Mouse (Mus musculus) liver, embryonic 14.5 days (tissue): ENCODE results near the gene Amer2. TPM values are rescaled to one million over a fixed set of nuclear protein-coding genes. Genes with fewer than 3 reads are reported as not detected.

Source experiments
- ATAC-seq: fragments of 200-750 bp; cut with Nextera tagmentation; 2 replicates; pipeline ENCODE4 v1.8.0; 2017; ENCODE audit warnings: moderate number of reproducible peaks, mild to moderate bottlenecking, moderate library complexity; ENCODE audit not compliant: insufficient read depth
- DNase-seq, 3 experiments: peaks; one replicate each; pipeline ENCODE4 v3.0.0-alpha.2; 2012 to 2013; ENCODE audit warnings: low read depth in 3 of 3, low spot score in 3 of 3
- H3K27ac ChIP-seq: fragments of 300-500 bp; sonication (generic); 2 replicates; pipeline ENCODE4 v1.5.1; 2014; ENCODE audit warnings: moderate library complexity, mild to moderate bottlenecking, control low read depth, inconsistent platforms
- H3K27me3 ChIP-seq: fragments of 300-500 bp; sonication (generic); 2 replicates; pipeline ENCODE4 v1.6.1; 2014; ENCODE audit warnings: mild to moderate bottlenecking, low read length, moderate library complexity; ENCODE audit not compliant: control insufficient read depth, insufficient read depth
- H3K36me3 ChIP-seq: fragments of 300-500 bp; sonication (generic); replicated peaks from 2 replicates; pipeline ENCODE4 v1.6.1; 2014; ENCODE audit warnings: low read depth; ENCODE audit not compliant: control insufficient read depth, insufficient read depth
- H3K4me1 ChIP-seq, 2 experiments: fragments of 200-500 bp in 1 of 2; fragments of 300-500 bp in 1 of 2; sonication (generic) in 1 of 2; replicated peaks; 2 replicates each; pipeline ENCODE4 v1.6.1; 2012 to 2014; ENCODE audit warnings: antibody characterized with exemption in 1 of 2, inconsistent platforms in 1 of 2, low read length in 1 of 2; ENCODE audit not compliant: control insufficient read depth in 2 of 2, insufficient read depth in 2 of 2
- H3K4me2 ChIP-seq: fragments of 300-500 bp; sonication (generic); 2 replicates; pipeline ENCODE4 v1.6.1; 2014; ENCODE audit warnings: low read depth, mild to moderate bottlenecking, control low read depth, moderate library complexity
- H3K4me3 ChIP-seq, 2 experiments: fragments of 200-500 bp in 1 of 2; fragments of 300-500 bp in 1 of 2; sonication (generic) in 1 of 2; 2 replicates each; pipeline ENCODE4 v1.5.1; 2012 to 2014; ENCODE audit warnings: low read depth in 2 of 2, low read length in 2 of 2, mild to moderate bottlenecking in 2 of 2, control low read depth in 1 of 2, inconsistent platforms in 1 of 2, moderate library complexity in 1 of 2; ENCODE audit not compliant: insufficient read depth in 1 of 2
- H3K9ac ChIP-seq: fragments of 300-500 bp; sonication (generic); replicated peaks from 2 replicates; pipeline ENCODE4 v1.6.1; 2014; ENCODE audit warnings: mild to moderate bottlenecking, control low read depth, moderate library complexity
- H3K9me3 ChIP-seq: fragments of 300-500 bp; sonication (generic); 2 replicates; pipeline ENCODE4 v1.6.1; 2016; ENCODE audit warnings: low read length, mixed read lengths; ENCODE audit not compliant: control insufficient read depth
- CTCF ChIP-seq: IDR thresholded peaks from 2 replicates; pipeline ENCODE4 v1.5.1; 2016; ENCODE audit warnings: antibody characterized with exemption, low read depth, control low read depth
- EP300 ChIP-seq: IDR thresholded peaks from 2 replicates; pipeline ENCODE4 v1.6.1; 2016; ENCODE audit warnings: antibody characterized with exemption, low read depth
- polyA plus RNA-seq, 2 experiments: library from polyadenylated mRNA; depleted of rRNA in 1 of 2; stranded (reverse) in 1 of 2; unstranded in 1 of 2; fragments of >200 nt; fragmentation: Nextera tagmentation in 1 of 2; extraction: Ambion mirVana in 1 of 2; gene quantifications; 2 replicates each; pipeline versions ENCODE4 v1.2.1 to v1.2.3; 2012 to 2014

Amer2 gene
- polyA plus RNA-seq, 2 experiments = 0.15 to 0.17 TPM

DNA sequence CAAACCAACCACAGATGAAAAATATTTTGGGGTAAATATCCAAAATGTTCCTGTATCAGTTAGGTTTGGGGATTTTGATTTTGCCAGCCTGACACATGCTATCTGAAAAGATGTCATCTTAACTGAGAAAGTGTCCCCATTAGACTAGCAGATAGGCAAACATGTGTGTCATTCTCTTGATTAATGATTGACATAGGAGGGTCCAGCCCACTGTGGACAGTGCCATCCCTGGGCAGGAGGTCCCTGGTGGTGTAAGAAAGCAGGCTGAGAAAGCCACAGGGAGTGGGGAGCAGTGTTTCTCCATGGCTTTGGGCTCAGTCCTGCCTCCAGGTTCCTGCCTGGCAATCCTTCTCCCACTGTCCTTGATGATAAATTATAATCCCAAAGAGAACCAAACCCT is 63.3 kb downstream of the Amer2 start:
- no peaks in the 10 kb centered on the region for H3K9me3 ChIP-seq
- H3K36me3 ChIP-seq = no peaks in the 10 kb centered on the region
- no peak for TF ChIP-seq EP300
- no peak for TF ChIP-seq CTCF
- no peaks in the 10 kb centered on the region for H3K27me3 ChIP-seq
- no peak overlapping the region for H3K4me2 ChIP-seq
- no peak overlapping the region for H3K9ac ChIP-seq
- H3K4me1 ChIP-seq = peaks cover 0 to 2% of the 10 kb centered on the region in 2 experiments; a peak in 1 of 4 replicates
- H3K27ac ChIP-seq = no peak overlapping the region
- ATAC-seq (no peak), DNase-seq (no peak)
- no peak overlapping the region for H3K4me3 ChIP-seq

Other genes starting within 250 kb of the Amer2 start
- gene Atp8a2, start 176.1 kb upstream of the Amer2 start, polyA plus RNA-seq (2012; rRNA removed) = 0.51 and 0.61 TPM in 2 replicates
- 1.8 and 2.3 TPM in 2 replicates for gene Atp8a2, start 176.1 kb upstream of the Amer2 start, polyA plus RNA-seq (2014; fragmentation: Nextera tagmentation; extraction: Ambion mirVana)
- gene Nupl1, start 121.8 kb upstream of the Amer2 start, polyA plus RNA-seq (2012; rRNA removed) = 0.03 TPM in 1 of 2 replicates, not detected in the other
- not detected in 2 replicates for gene Nupl1, start 121.8 kb upstream of the Amer2 start, polyA plus RNA-seq (2014; fragmentation: Nextera tagmentation; extraction: Ambion mirVana)
- 15.0 and 20.4 TPM in 2 replicates for gene Gm49336, start 121.8 kb upstream of the Amer2 start, polyA plus RNA-seq (2012; rRNA removed)
- gene Gm49336, start 121.8 kb upstream of the Amer2 start, polyA plus RNA-seq (2014; fragmentation: Nextera tagmentation; extraction: Ambion mirVana) = 35.9 and 40.4 TPM in 2 replicates
- 5.1 and 7.8 TPM in 2 replicates for gene Mtmr6, start 108.0 kb upstream of the Amer2 start, polyA plus RNA-seq (2012; rRNA removed)
- gene Mtmr6, start 108.0 kb upstream of the Amer2 start, polyA plus RNA-seq (2014; fragmentation: Nextera tagmentation; extraction: Ambion mirVana) = 13.4 and 14.0 TPM in 2 replicates